Mouse (Mus musculus) limb, embryonic 11.5 days (tissue): ENCODE data around the gene Slc35a3. TPM values are rescaled to one million over a fixed set of nuclear protein-coding genes. Genes with fewer than 3 reads are reported as not detected.

Experiments used
- ATAC-seq: fragments of 200-750 bp; cut with Nextera tagmentation; 2 replicates; pipeline ENCODE4 v1.8.0; 2017; ENCODE audit warnings: low read depth; ENCODE audit not compliant: insufficient number of reproducible peaks, low FRiP score, low TSS enrichment
- DNase-seq: peaks from one replicate; pipeline ENCODE4 v3.0.0-alpha.2; 2015; ENCODE audit warnings: low spot score
- H3K27ac ChIP-seq: fragments of 300-500 bp; sonication (generic); replicated peaks from 2 replicates; pipeline ENCODE4 v1.5.1; 2014; ENCODE audit warnings: low read depth, mild to moderate bottlenecking, low read length
- H3K27me3 ChIP-seq: fragments of 300-500 bp; sonication (generic); 2 replicates; pipeline ENCODE4 v1.6.1; 2014; ENCODE audit warnings: mild to moderate bottlenecking, low read length, mixed read lengths; ENCODE audit not compliant: control insufficient read depth, insufficient read depth
- H3K36me3 ChIP-seq: fragments of 300-500 bp; sonication (generic); 2 replicates; pipeline ENCODE4 v1.6.1; 2014; ENCODE audit warnings: mild to moderate bottlenecking, low read length, moderate library complexity, mixed read lengths; ENCODE audit not compliant: control insufficient read depth, insufficient read depth
- H3K4me1 ChIP-seq: fragments of 300-500 bp; sonication (generic); 2 replicates; pipeline ENCODE4 v1.6.1; 2014; ENCODE audit warnings: low read length, mixed read lengths; ENCODE audit not compliant: control insufficient read depth, insufficient read depth
- H3K4me2 ChIP-seq: fragments of 300-500 bp; sonication (generic); 2 replicates; pipeline ENCODE4 v1.6.1; 2014; ENCODE audit warnings: low read depth, mild to moderate bottlenecking, moderate library complexity; ENCODE audit not compliant: severe bottlenecking
- H3K4me3 ChIP-seq: fragments of 300-500 bp; sonication (generic); 2 replicates; pipeline ENCODE4 v1.5.1; 2014; ENCODE audit warnings: low read depth, low read length
- H3K9ac ChIP-seq: fragments of 300-500 bp; sonication (generic); 2 replicates; pipeline ENCODE4 v1.6.1; 2014; ENCODE audit warnings: mild to moderate bottlenecking, low read length
- H3K9me3 ChIP-seq: fragments of 300-500 bp; sonication (generic); 2 replicates; pipeline ENCODE4 v1.6.1; 2016; ENCODE audit warnings: low read length; ENCODE audit not compliant: control insufficient read depth
- WGBS: fragments of 180-500 bp; shearing (Covaris S2); extraction: QIAGEN DNeasy Blood & Tissue Kit; methylation state at CpG from one replicate; pipeline ENCODE4 v1.1.7; 2014; 5-methylcytosine and 5-hydroxymethylcytosine counted together
- polyA plus RNA-seq: library from polyadenylated mRNA; unstranded; fragments of >200 nt; fragmentation: Nextera tagmentation; extraction: Ambion mirVana; gene quantifications from 2 replicates; pipeline ENCODE4 v1.2.1, GENCODE M21; 2014

Slc35a3 gene
- polyA plus RNA-seq, 1 experiment from 2014 or later: 6.8 TPM

- H3K4me3 ChIP-seq: no peak overlapping the region
- ATAC-seq (no peak), DNase-seq (no peak)
- H3K9ac ChIP-seq: no peak overlapping the region
- H3K27ac ChIP-seq: no peak overlapping the region
- H3K4me2 ChIP-seq: no peak overlapping the region
- H3K9me3 ChIP-seq: no peaks in the 10 kb centered on the region
- 91% methylated on average over 7 of the region's 7 CpGs for WGBS
- H3K4me1 ChIP-seq: no peaks in the 10 kb centered on the region
- H3K36me3 ChIP-seq: peaks cover 3% of the 10 kb centered on the region; the same call in 1 of the 2 replicates
- H3K27me3 ChIP-seq: no peaks in the 10 kb centered on the region
Measured at GRCm38 (mm10) chr3:116622641-116623040, 90.0 kb downstream of the Slc35a3 start.

- H3K9me3 ChIP-seq: no peaks in the 10 kb centered on the region
- H3K4me2 ChIP-seq: no peak overlapping the region
- DNase-seq: no peak
- ATAC-seq: no peak
- no peaks in the 10 kb centered on the region for H3K4me1 ChIP-seq
- no peak overlapping the region for H3K9ac ChIP-seq
- 93% methylated on average over 7 of the region's 7 CpGs for WGBS
- H3K27me3 ChIP-seq: no peaks in the 10 kb centered on the region
- H3K4me3 ChIP-seq: no peak overlapping the region
- no peak overlapping the region for H3K27ac ChIP-seq
- H3K36me3 ChIP-seq: peaks cover 7% of the 10 kb centered on the region; the same call in 1 of the 2 replicates
Measured at GRCm38 (mm10) chr3:116620636-116621370, 91.8 kb downstream of the Slc35a3 start.

Other genes with a start within 250 kb of the Slc35a3 start
- 99.6 and 104 TPM in 2 replicates for gene Rtca, start 204.6 kb downstream of the Slc35a3 start, polyA plus RNA-seq
- gene Dbt, start 199.8 kb downstream of the Slc35a3 start, polyA plus RNA-seq: 13.2 and 14.8 TPM in 2 replicates
- 0.37 and 0.79 TPM in 2 replicates for gene Lrrc39, start 149.9 kb downstream of the Slc35a3 start, polyA plus RNA-seq
- 34.3 and 39.7 TPM in 2 replicates for gene Sass6, start 117.8 kb downstream of the Slc35a3 start, polyA plus RNA-seq
- 26.2 and 33.8 TPM in 2 replicates for gene Trmt13, start 98.2 kb downstream of the Slc35a3 start, polyA plus RNA-seq
- 86.0 and 94.3 TPM in 2 replicates for gene Mfsd14a, start 50.2 kb downstream of the Slc35a3 start, polyA plus RNA-seq
- not detected in 2 replicates for gene Gm43191, start 31.6 kb downstream of the Slc35a3 start, polyA plus RNA-seq
- 10.2 and 10.4 TPM in 2 replicates for gene Agl, start 95.3 kb upstream of the Slc35a3 start, polyA plus RNA-seq
- gene Frrs1, start 146.6 kb upstream of the Slc35a3 start, polyA plus RNA-seq: 10.7 and 14.5 TPM in 2 replicates